Mouse (Mus musculus): ENCODE measurements around the gene Zfp94.

Zfp94 gene

GRCm38 (mm10) chr7:24271191-24271590 lies 45.3 kb downstream of the Zfp94 start:
- no peak for DNase-seq (ENCODE audit: low spot score)

- peak; percentile 87 for DNase-seq (ENCODE audit: low spot score)
Observed at GRCm38 (mm10) chr7:24270288-24270672, 46.2 kb downstream of the Zfp94 start, which contains the start of gene Zfp93. Zfp93 (plus strand) TSS chr7:24270420.

GRCm38 (mm10) chr7:24269667-24270287 lies 46.7 kb downstream of the Zfp94 start:
- no peak for DNase-seq (ENCODE audit: low spot score)

- DNase-seq (ENCODE audit: low spot score) = no peak
Observed at GRCm38 (mm10) chr7:24269256-24269655, 47.2 kb downstream of the Zfp94 start.

- no peak for DNase-seq (ENCODE audit: low spot score)
Observed at GRCm38 (mm10) chr7:24268176-24269155, 48.0 kb downstream of the Zfp94 start.

GRCm38 (mm10) chr7:24260000-24260312 lies 56.5 kb downstream of the Zfp94 start:
- DNase-seq (ENCODE audit: low spot score) = no peak

GRCm38 (mm10) chr7:24259306-24259999 lies 57.0 kb downstream of the Zfp94 start:
- DNase-seq (ENCODE audit: low spot score) = peak; percentile 2

GRCm38 (mm10) chr7:24254633-24255474 lies 61.6 kb downstream of the Zfp94 start, which contains the start of gene Zfp108:
Zfp108 (plus strand) TSS chr7:24254794.
- DNase-seq (ENCODE audit: low spot score) = peak; percentile 90

- DNase-seq (ENCODE audit: low spot score) = no peak
Observed at GRCm38 (mm10) chr7:24253779-24254615, 62.5 kb downstream of the Zfp94 start.
